Mouse (Mus musculus): ENCODE measurements at regions not wholly inside any gene's neighbourhood (a gene's known extent, or its start where the extent isn't known, plus 50 kb on each side); places are given as distances from the start of the nearest gene placed in this dataset.

DNA sequence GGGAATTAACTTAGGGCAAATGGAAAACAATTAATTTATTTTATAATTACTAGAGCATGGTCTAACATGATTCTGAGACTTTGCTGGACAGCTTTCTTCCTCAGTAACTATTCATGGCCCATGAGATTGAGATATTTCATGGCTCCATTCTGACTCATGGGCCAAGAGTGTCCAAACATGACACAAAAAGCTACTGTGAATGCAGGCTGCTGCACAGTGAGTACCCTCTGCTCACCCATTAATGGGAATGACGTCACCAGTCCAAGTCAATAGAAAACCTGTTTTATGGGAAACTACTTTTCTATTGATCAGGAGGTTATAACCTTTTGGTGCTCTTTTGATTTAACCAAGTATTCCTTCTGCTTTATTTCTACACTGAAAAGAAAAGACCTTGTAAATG, 693.6 kb downstream of the Rwdd3 start:
- H3K27ac ChIP-seq (ENCODE audit: low read length): no peak overlapping the region
- H3K4me3 ChIP-seq (ENCODE audit: low read depth, low read length): no peak overlapping the region
- 49% methylated on average over 1 of the region's 1 CpGs for WGBS
- no peak overlapping the region for H3K9ac ChIP-seq (replicated peaks; ENCODE audit: low read depth, low read length)
- H3K4me2 ChIP-seq (replicated peaks; ENCODE audit: low read depth, low read length): no peak overlapping the region
- H3K9me3 ChIP-seq (ENCODE audit: control insufficient read depth, low read depth, low read length): no peaks in the 10 kb centered on the region
- peaks cover 6% of the 10 kb centered on the region; the same call in 1 of the 2 replicates for H3K4me1 ChIP-seq (ENCODE audit: control insufficient read depth, insufficient read depth, low read length)
- ATAC-seq (ENCODE audit: insufficient number of reproducible peaks, insufficient read depth, low FRiP score, low read depth): no peak
- no peaks in the 10 kb centered on the region for H3K27me3 ChIP-seq (ENCODE audit: control insufficient read depth, insufficient read depth, low read length)
- no peaks in the 10 kb centered on the region for H3K36me3 ChIP-seq (ENCODE audit: control insufficient read depth, insufficient read depth, low read length)

- Histone ChIP-seq H3K4me3 (ENCODE audit: low read depth, low read length) (no peak overlapping the region), H3K36me3 (ENCODE audit: control insufficient read depth, insufficient read depth, low read length) (no peaks in the 10 kb centered on the region), H3K27ac (ENCODE audit: low read length) (0 out of 2 replicates have a peak overlapping the region, but pooled peaks have one; percentile 33), H3K4me2 (replicated peaks; ENCODE audit: low read depth, low read length) (no peak overlapping the region), H3K9ac (replicated peaks; ENCODE audit: low read depth, low read length) (no peak overlapping the region), H3K4me1 (ENCODE audit: control insufficient read depth, insufficient read depth, low read length) (peaks cover 6% of the 10 kb centered on the region; the same call in 1 of the 2 replicates), H3K9me3 (ENCODE audit: control insufficient read depth, low read depth, low read length) (no peaks in the 10 kb centered on the region), H3K27me3 (ENCODE audit: control insufficient read depth, insufficient read depth, low read length) (no peaks in the 10 kb centered on the region)
- WGBS: 34% methylated on average over 2 of the region's 2 CpGs
- ATAC-seq (ENCODE audit: insufficient number of reproducible peaks, insufficient read depth, low FRiP score, low read depth): no peak
These were observed 693.0 kb upstream of the Ptbp2 start for GRCm38 (mm10) chr3:120477232-120477631.

DNA sequence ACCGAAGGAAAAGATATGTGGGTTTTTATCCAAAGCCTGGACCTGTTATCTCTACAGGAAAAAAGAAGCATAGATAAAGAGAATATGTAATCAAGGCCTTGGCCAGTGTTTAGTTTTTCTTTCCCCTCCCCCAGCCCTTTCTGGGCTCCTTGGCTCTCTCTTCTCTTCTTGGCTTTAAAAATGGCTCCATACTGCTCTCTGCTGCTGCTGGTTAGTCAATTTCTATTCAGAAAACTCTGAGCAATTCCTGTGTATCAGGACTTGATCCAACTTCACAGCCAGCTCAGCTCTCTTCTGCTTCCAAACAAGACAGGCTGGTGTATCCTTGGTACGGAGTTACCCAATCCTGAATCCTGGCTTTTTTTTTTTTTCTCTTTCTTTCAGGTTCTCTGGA, 689.4 kb upstream of the Ptbp2 start:
- WGBS: 24% methylated on average over 2 of the region's 2 CpGs
- H3K27ac ChIP-seq (ENCODE audit: low read length): no peak overlapping the region

GRCm38 (mm10) chr3:120472687-120473644, 688.7 kb upstream of the Ptbp2 start:
- ATAC-seq (ENCODE audit: insufficient number of reproducible peaks, insufficient read depth, low FRiP score, low read depth): peak; percentile 73; the same call in 1 of the 2 replicates
- Histone ChIP-seq H3K4me2 (replicated peaks; ENCODE audit: low read depth, low read length) (no peak overlapping the region), H3K27me3 (ENCODE audit: control insufficient read depth, insufficient read depth, low read length) (no peaks in the 10 kb centered on the region), H3K4me1 (ENCODE audit: control insufficient read depth, insufficient read depth, low read length) (peaks cover 6% of the 10 kb centered on the region; the same call in 1 of the 2 replicates), H3K36me3 (ENCODE audit: control insufficient read depth, insufficient read depth, low read length) (no peaks in the 10 kb centered on the region), H3K9ac (replicated peaks; ENCODE audit: low read depth, low read length) (no peak overlapping the region), H3K4me3 (ENCODE audit: low read depth, low read length) (no peak overlapping the region), H3K27ac (ENCODE audit: low read length) (no peak overlapping the region; the same call in 1 of the 2 replicates), H3K9me3 (ENCODE audit: control insufficient read depth, low read depth, low read length) (no peaks in the 10 kb centered on the region)
- 34% methylated on average over 13 of the region's 13 CpGs for WGBS

More for the DNA sequence above, 689.4 kb upstream of the Ptbp2 start:
- no peak overlapping the region for H3K4me3 ChIP-seq (ENCODE audit: low read depth, low read length)
- peaks cover 6% of the 10 kb centered on the region; the same call in 1 of the 2 replicates for H3K4me1 ChIP-seq (ENCODE audit: control insufficient read depth, insufficient read depth, low read length)
- H3K36me3 ChIP-seq (ENCODE audit: control insufficient read depth, insufficient read depth, low read length): no peaks in the 10 kb centered on the region
- H3K9ac ChIP-seq (replicated peaks; ENCODE audit: low read depth, low read length): no peak overlapping the region
- H3K27me3 ChIP-seq (ENCODE audit: control insufficient read depth, insufficient read depth, low read length): no peaks in the 10 kb centered on the region
- H3K9me3 ChIP-seq (ENCODE audit: control insufficient read depth, low read depth, low read length): no peaks in the 10 kb centered on the region
- no peak overlapping the region for H3K4me2 ChIP-seq (replicated peaks; ENCODE audit: low read depth, low read length)
- peak; percentile 73; the same call in 1 of the 2 replicates for ATAC-seq (ENCODE audit: insufficient number of reproducible peaks, insufficient read depth, low FRiP score, low read depth)

DNA sequence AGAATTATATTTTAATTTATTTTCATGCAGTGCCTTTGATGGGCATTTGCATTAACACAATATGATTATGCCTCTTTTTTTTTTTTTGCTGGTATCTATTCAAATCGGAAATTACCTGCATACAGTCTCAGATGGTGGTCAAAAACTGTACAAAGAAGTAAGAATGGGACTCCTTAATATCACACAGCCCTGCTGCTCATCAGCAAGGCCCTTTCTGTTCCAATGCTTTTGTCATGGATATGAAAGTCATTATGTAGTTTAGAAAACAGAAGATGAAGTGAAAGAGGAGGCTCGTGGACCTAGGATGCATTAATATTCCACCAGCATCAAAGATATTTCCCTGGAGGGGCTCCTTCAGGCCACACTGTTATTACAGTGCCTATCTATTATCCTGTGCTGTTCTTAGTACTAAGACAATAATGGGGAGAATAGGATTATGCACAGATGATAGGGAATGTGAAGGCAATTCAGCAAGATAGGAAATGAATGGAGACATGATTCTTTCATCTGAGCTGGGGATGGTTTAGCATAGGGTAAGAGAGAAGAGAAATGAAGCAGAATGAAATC, 687.7 kb upstream of the Ptbp2 start:
- no peaks in the 10 kb centered on the region for H3K36me3 ChIP-seq (ENCODE audit: control insufficient read depth, insufficient read depth, low read length)
- peaks cover 2% of the 10 kb centered on the region; the same call in 1 of the 2 replicates for H3K4me1 ChIP-seq (ENCODE audit: control insufficient read depth, insufficient read depth, low read length)
- H3K27ac ChIP-seq (ENCODE audit: low read length): no peak overlapping the region
- no peak overlapping the region for H3K4me3 ChIP-seq (ENCODE audit: low read depth, low read length)
- H3K9ac ChIP-seq (replicated peaks; ENCODE audit: low read depth, low read length): no peak overlapping the region
- no peaks in the 10 kb centered on the region for H3K27me3 ChIP-seq (ENCODE audit: control insufficient read depth, insufficient read depth, low read length)
- no peak overlapping the region for H3K4me2 ChIP-seq (replicated peaks; ENCODE audit: low read depth, low read length)
- ATAC-seq (ENCODE audit: insufficient number of reproducible peaks, insufficient read depth, low FRiP score, low read depth): no peak
- 59% methylated on average over 2 of the region's 2 CpGs for WGBS
- H3K9me3 ChIP-seq (ENCODE audit: control insufficient read depth, low read depth, low read length): no peaks in the 10 kb centered on the region

DNA sequence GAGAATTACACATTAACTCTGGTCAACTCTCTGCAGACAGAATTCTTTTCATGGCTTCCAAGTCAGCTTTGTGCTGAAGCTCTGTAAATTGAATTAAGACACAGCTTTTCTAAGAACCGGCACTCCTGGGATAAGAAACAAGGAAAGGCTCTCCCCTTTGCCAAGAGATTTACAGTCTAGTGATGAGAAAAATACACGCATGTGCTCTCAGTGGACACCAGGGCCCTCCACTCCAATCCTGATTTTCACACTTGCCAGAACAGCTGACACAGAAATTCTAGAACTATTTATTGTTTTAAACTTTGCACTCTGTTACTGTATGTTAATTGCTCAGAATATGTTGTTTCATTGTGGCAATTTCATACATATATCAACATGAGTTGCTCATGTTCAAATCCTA, 684.6 kb upstream of the Ptbp2 start:
- no peak overlapping the region for H3K4me2 ChIP-seq (replicated peaks; ENCODE audit: low read depth, low read length)
- ATAC-seq (ENCODE audit: insufficient number of reproducible peaks, insufficient read depth, low FRiP score, low read depth): no peak
- H3K9ac ChIP-seq (replicated peaks; ENCODE audit: low read depth, low read length): no peak overlapping the region
- WGBS: 49% methylated on average over 2 of the region's 2 CpGs
- H3K27ac ChIP-seq (ENCODE audit: low read length): no peak overlapping the region
- no peaks in the 10 kb centered on the region; the same call in 1 of the 2 replicates for H3K4me1 ChIP-seq (ENCODE audit: control insufficient read depth, insufficient read depth, low read length)
- H3K9me3 ChIP-seq (ENCODE audit: control insufficient read depth, low read depth, low read length): no peaks in the 10 kb centered on the region
- no peaks in the 10 kb centered on the region for H3K27me3 ChIP-seq (ENCODE audit: control insufficient read depth, insufficient read depth, low read length)
- no peak overlapping the region for H3K4me3 ChIP-seq (ENCODE audit: low read depth, low read length)
- no peaks in the 10 kb centered on the region for H3K36me3 ChIP-seq (ENCODE audit: control insufficient read depth, insufficient read depth, low read length)

DNA sequence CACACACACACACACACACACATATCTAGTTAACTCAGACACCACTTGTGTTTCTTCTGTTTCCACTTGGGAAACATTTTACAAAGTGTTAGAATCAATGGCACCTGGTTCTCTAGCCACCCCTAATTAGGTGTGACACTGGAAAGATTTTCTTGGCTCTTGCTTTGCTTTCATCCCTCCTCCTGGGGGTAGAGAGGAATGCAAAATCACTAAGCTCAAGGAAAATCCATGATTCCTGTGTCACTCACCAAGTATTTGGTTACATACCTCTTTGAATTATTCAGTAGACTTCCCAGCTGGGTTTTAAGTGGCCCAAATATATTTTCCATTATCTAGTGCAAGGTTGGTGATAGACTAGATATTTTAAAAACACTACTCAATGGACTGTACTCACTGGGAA, 676.5 kb upstream of the Ptbp2 start:
- H3K9ac ChIP-seq (replicated peaks; ENCODE audit: low read depth, low read length): no peak overlapping the region
- H3K4me3 ChIP-seq (ENCODE audit: low read depth, low read length): no peak overlapping the region
- H3K36me3 ChIP-seq (ENCODE audit: control insufficient read depth, insufficient read depth, low read length): no peaks in the 10 kb centered on the region
- no peaks in the 10 kb centered on the region for H3K27me3 ChIP-seq (ENCODE audit: control insufficient read depth, insufficient read depth, low read length)
- no peaks in the 10 kb centered on the region for H3K9me3 ChIP-seq (ENCODE audit: control insufficient read depth, low read depth, low read length)
- H3K4me2 ChIP-seq (replicated peaks; ENCODE audit: low read depth, low read length): no peak overlapping the region
- no peak for ATAC-seq (ENCODE audit: insufficient number of reproducible peaks, insufficient read depth, low FRiP score, low read depth)
- no peaks in the 10 kb centered on the region for H3K4me1 ChIP-seq (ENCODE audit: control insufficient read depth, insufficient read depth, low read length)
- H3K27ac ChIP-seq (ENCODE audit: low read length): no peak overlapping the region

DNA sequence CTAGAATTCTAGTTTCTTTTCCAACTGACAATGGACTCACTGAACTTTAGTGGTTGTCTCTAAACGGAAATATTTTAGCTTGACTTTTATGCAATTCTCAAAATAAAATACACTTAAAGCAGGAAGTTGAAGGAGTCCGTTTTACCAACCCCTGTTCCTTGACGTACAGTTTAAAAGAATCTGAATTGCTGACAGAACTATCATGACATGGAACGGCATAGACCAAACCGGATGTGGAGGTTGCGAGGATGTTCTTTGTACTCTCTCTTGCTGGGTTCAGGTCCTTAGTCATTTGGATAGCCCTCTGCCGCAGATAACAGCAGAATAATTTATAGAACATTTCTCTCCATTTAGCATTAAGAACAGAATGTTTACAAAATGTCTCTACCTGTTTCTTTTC, 673.6 kb upstream of the Ptbp2 start:
- no peak overlapping the region for H3K9ac ChIP-seq (replicated peaks; ENCODE audit: low read depth, low read length)
- H3K4me3 ChIP-seq (ENCODE audit: low read depth, low read length): no peak overlapping the region
- H3K4me2 ChIP-seq (replicated peaks; ENCODE audit: low read depth, low read length): no peak overlapping the region
- H3K9me3 ChIP-seq (ENCODE audit: control insufficient read depth, low read depth, low read length): no peaks in the 10 kb centered on the region
- no peaks in the 10 kb centered on the region for H3K36me3 ChIP-seq (ENCODE audit: control insufficient read depth, insufficient read depth, low read length)
- no peaks in the 10 kb centered on the region for H3K27me3 ChIP-seq (ENCODE audit: control insufficient read depth, insufficient read depth, low read length)
- no peaks in the 10 kb centered on the region for H3K4me1 ChIP-seq (ENCODE audit: control insufficient read depth, insufficient read depth, low read length)
- H3K27ac ChIP-seq (ENCODE audit: low read length): no peak overlapping the region
- 70% methylated on average over 7 of the region's 7 CpGs for WGBS
- ATAC-seq (ENCODE audit: insufficient number of reproducible peaks, insufficient read depth, low FRiP score, low read depth): no peak

Measured in stomach, embryonic 14.5 days (tissue).